Mouse (Mus musculus): ENCODE results near the gene Sppl2b. TPM values are rescaled to one million over a fixed set of nuclear protein-coding genes. Genes with fewer than 3 reads are reported as not detected.
A peak's percentile ranks its signal among the peaks of the same experiment; 100 is the strongest.

The Sppl2b gene
- total and polyA plus RNA-seq, 2 experiments, result 6.5 to 40.1 TPM

- H3K79me2 ChIP-seq (ENCODE audit: control insufficient read depth, insufficient read depth, low read length), result no peaks in the 10 kb centered on the region
- TF ChIP-seq POLR2A (IDR thresholded peaks at IDR 0.05; ENCODE audit: extremely low read depth, insufficient read depth, low read length), result no peak
- TF ChIP-seq CTCF (IDR thresholded peaks at IDR 0.05; ENCODE audit: low read depth, low read length), result no peak
- H3K4me1 ChIP-seq (ENCODE audit: control insufficient read depth, insufficient read depth, low read length), result no peaks in the 10 kb centered on the region
- H3K27ac ChIP-seq (replicated peaks; ENCODE audit: insufficient read depth, low read depth, low read length), result no peak overlapping the region
- H3K27me3 ChIP-seq (ENCODE audit: control insufficient read depth, insufficient read depth, low read length), result peaks cover 3% of the 10 kb centered on the region; the same call in 1 of the 2 replicates
- no peaks in the 10 kb centered on the region for H3K36me3 ChIP-seq (ENCODE audit: control insufficient read depth, insufficient read depth, low read length)
- no peak overlapping the region for H3K9ac ChIP-seq (ENCODE audit: low read depth, low read length)
- WGBS, result 13% methylated on average over 32 of the region's 32 CpGs
- no peak overlapping the region for H3K4me3 ChIP-seq (ENCODE audit: insufficient read depth, low read depth, low read length)
- DNase-seq (ENCODE audit: extremely low read depth, low read depth, low spot score), result no peak
These were observed 11.8 kb upstream of the Sppl2b start for GRCm38 (mm10) chr10:80843087-80843930.

- Histone ChIP-seq H3K27me3 (ENCODE audit: control insufficient read depth, insufficient read depth, low read length) (peaks cover 3% of the 10 kb centered on the region; the same call in 1 of the 2 replicates), H3K4me1 (ENCODE audit: control insufficient read depth, insufficient read depth, low read length) (no peaks in the 10 kb centered on the region), H3K4me3 (ENCODE audit: insufficient read depth, low read depth, low read length) (no peak within 1 kb of the TSS), H3K27ac (replicated peaks; ENCODE audit: insufficient read depth, low read depth, low read length) (no peak within 1 kb of the TSS), H3K79me2 (ENCODE audit: control insufficient read depth, insufficient read depth, low read length) (no peaks in the 10 kb centered on the region), H3K9ac (ENCODE audit: low read depth, low read length) (no peak within 1 kb of the TSS; the same call in 1 of the 2 replicates), H3K36me3 (ENCODE audit: control insufficient read depth, insufficient read depth, low read length) (no peaks in the 10 kb centered on the region)
- DNase-seq (ENCODE audit: extremely low read depth, low read depth, low spot score), result no peak
- no peak for TF ChIP-seq CTCF (IDR thresholded peaks at IDR 0.05; ENCODE audit: low read depth, low read length)
- TF ChIP-seq POLR2A (IDR thresholded peaks at IDR 0.05; ENCODE audit: extremely low read depth, insufficient read depth, low read length), result no peak
- WGBS, result 9% methylated on average over 43 of the region's 51 CpGs
These were observed 11.0 kb upstream of the Sppl2b start, which contains the start of gene Lingo3 for GRCm38 (mm10) chr10:80843931-80844547. Lingo3 (minus strand) TSS chr10:80844039.

GRCm38 (mm10) chr10:80845055-80845693 lies 9.9 kb upstream of the Sppl2b start:
- no peak overlapping the region for H3K4me3 ChIP-seq (ENCODE audit: insufficient read depth, low read depth, low read length)
- 71% methylated on average over 8 of the region's 8 CpGs for WGBS
- DNase-seq (ENCODE audit: extremely low read depth, low read depth, low spot score), result no peak
- H3K27me3 ChIP-seq (ENCODE audit: control insufficient read depth, insufficient read depth, low read length), result peaks cover 3% of the 10 kb centered on the region; the same call in 1 of the 2 replicates
- H3K27ac ChIP-seq (replicated peaks; ENCODE audit: insufficient read depth, low read depth, low read length), result no peak overlapping the region
- no peak overlapping the region for H3K9ac ChIP-seq (ENCODE audit: low read depth, low read length)
- H3K4me1 ChIP-seq (ENCODE audit: control insufficient read depth, insufficient read depth, low read length), result no peaks in the 10 kb centered on the region
- TF ChIP-seq CTCF (IDR thresholded peaks at IDR 0.05; ENCODE audit: low read depth, low read length) (no peak), POLR2A (IDR thresholded peaks at IDR 0.05; ENCODE audit: extremely low read depth, insufficient read depth, low read length) (no peak)
- no peaks in the 10 kb centered on the region for H3K79me2 ChIP-seq (ENCODE audit: control insufficient read depth, insufficient read depth, low read length)
- H3K36me3 ChIP-seq (ENCODE audit: control insufficient read depth, insufficient read depth, low read length), result no peaks in the 10 kb centered on the region

- no peak for TF ChIP-seq CTCF (IDR thresholded peaks at IDR 0.05; ENCODE audit: low read depth, low read length)
- no peak for TF ChIP-seq POLR2A (IDR thresholded peaks at IDR 0.05; ENCODE audit: extremely low read depth, insufficient read depth, low read length)
- H3K27me3 ChIP-seq (ENCODE audit: control insufficient read depth, insufficient read depth, low read length), result peaks cover 3% of the 10 kb centered on the region; the same call in 1 of the 2 replicates
These were observed 9.3 kb upstream of the Sppl2b start for GRCm38 (mm10) chr10:80845732-80846131.

GRCm38 (mm10) chr10:80848571-80848970 lies 6.5 kb upstream of the Sppl2b start:
- no peaks in the 10 kb centered on the region for H3K79me2 ChIP-seq (ENCODE audit: control insufficient read depth, insufficient read depth, low read length)
- no peak overlapping the region for H3K9ac ChIP-seq (ENCODE audit: low read depth, low read length)
- no peak overlapping the region for H3K4me3 ChIP-seq (ENCODE audit: insufficient read depth, low read depth, low read length)
- H3K4me1 ChIP-seq (ENCODE audit: control insufficient read depth, insufficient read depth, low read length), result no peaks in the 10 kb centered on the region
- H3K36me3 ChIP-seq (ENCODE audit: control insufficient read depth, insufficient read depth, low read length), result no peaks in the 10 kb centered on the region
- DNase-seq (ENCODE audit: extremely low read depth, low read depth, low spot score), result peak; percentile 61
- no peak overlapping the region for H3K27ac ChIP-seq (replicated peaks; ENCODE audit: insufficient read depth, low read depth, low read length)
- peaks cover 3% of the 10 kb centered on the region; the same call in 1 of the 2 replicates for H3K27me3 ChIP-seq (ENCODE audit: control insufficient read depth, insufficient read depth, low read length)
- 15% methylated on average over 10 of the region's 10 CpGs for WGBS
- TF ChIP-seq POLR2A (IDR thresholded peaks at IDR 0.05; ENCODE audit: extremely low read depth, insufficient read depth, low read length), result no peak
- TF ChIP-seq CTCF (IDR thresholded peaks at IDR 0.05; ENCODE audit: low read depth, low read length), result no peak

More at GRCm38 (mm10) chr10:80845732-80846131, 9.3 kb upstream of the Sppl2b start:
- WGBS, result 83% methylated on average over 12 of the region's 12 CpGs
- Histone ChIP-seq H3K79me2 (ENCODE audit: control insufficient read depth, insufficient read depth, low read length) (no peaks in the 10 kb centered on the region), H3K9ac (ENCODE audit: low read depth, low read length) (no peak overlapping the region), H3K4me1 (ENCODE audit: control insufficient read depth, insufficient read depth, low read length) (no peaks in the 10 kb centered on the region), H3K36me3 (ENCODE audit: control insufficient read depth, insufficient read depth, low read length) (no peaks in the 10 kb centered on the region), H3K27ac (replicated peaks; ENCODE audit: insufficient read depth, low read depth, low read length) (no peak overlapping the region), H3K4me3 (ENCODE audit: insufficient read depth, low read depth, low read length) (no peak overlapping the region)
- DNase-seq (ENCODE audit: extremely low read depth, low read depth, low spot score), result no peak
